Mouse (Mus musculus) intestine, postnatal 0 days (tissue): ENCODE data around the gene Btg1. TPM values are rescaled to one million over a fixed set of nuclear protein-coding genes. Genes with fewer than 3 reads are reported as not detected.

ENCODE experiments used
- ATAC-seq: fragments of 200-750 bp; cut with Nextera tagmentation; 2 replicates; pipeline ENCODE4 v1.8.0; 2017; ENCODE audit warnings: mild to moderate bottlenecking, moderate TSS enrichment, moderate library complexity
- H3K27ac ChIP-seq: fragments of 300-500 bp; sonication (generic); 2 replicates; pipeline ENCODE4 v1.5.1; 2014; ENCODE audit warnings: mild to moderate bottlenecking, low read depth, low read length, moderate library complexity
- H3K27me3 ChIP-seq: fragments of 300-500 bp; sonication (generic); replicated peaks from 2 replicates; pipeline ENCODE4 v1.6.1; 2014; ENCODE audit warnings: low read length, mixed read lengths; ENCODE audit not compliant: control insufficient read depth, insufficient read depth
- H3K36me3 ChIP-seq: fragments of 300-500 bp; sonication (generic); 2 replicates; pipeline ENCODE4 v1.6.1; 2014; ENCODE audit warnings: mild to moderate bottlenecking, moderate library complexity; ENCODE audit not compliant: control insufficient read depth, insufficient read depth
- H3K4me1 ChIP-seq: fragments of 300-500 bp; sonication (generic); replicated peaks from 2 replicates; pipeline ENCODE4 v1.6.1; 2014; ENCODE audit warnings: antibody characterized with exemption, low read length, mixed read lengths; ENCODE audit not compliant: control insufficient read depth, insufficient read depth
- H3K4me2 ChIP-seq: fragments of 300-500 bp; sonication (generic); replicated peaks from 2 replicates; pipeline ENCODE4 v1.6.1; 2014; ENCODE audit warnings: low read depth, mild to moderate bottlenecking, moderate library complexity
- H3K4me3 ChIP-seq: fragments of 300-500 bp; sonication (generic); 2 replicates; pipeline ENCODE4 v1.5.1; 2014; ENCODE audit warnings: low read depth, low read length
- H3K9ac ChIP-seq: fragments of 300-500 bp; sonication (generic); 2 replicates; pipeline ENCODE4 v1.6.1; 2014; ENCODE audit warnings: mild to moderate bottlenecking, low read depth, low read length
- H3K9me3 ChIP-seq: fragments of 300-500 bp; sonication (generic); 2 replicates; pipeline ENCODE4 v1.6.1; 2016; ENCODE audit warnings: mixed run types; ENCODE audit not compliant: control insufficient read depth
- CTCF ChIP-seq: sonication (generic); IDR thresholded peaks from 2 replicates; pipeline ENCODE4 v1.5.1; 2016; ENCODE audit warnings: low read depth, mild to moderate bottlenecking, control low read depth, antibody characterized with exemption, moderate library complexity
- WGBS: fragments of 180-500 bp; shearing (Covaris S2); extraction: QIAGEN DNeasy Blood & Tissue Kit; methylation state at CpG from one replicate; pipeline ENCODE4 v1.1.7; 2014; 5-methylcytosine and 5-hydroxymethylcytosine counted together
- polyA plus RNA-seq: library from polyadenylated mRNA; unstranded; fragments of >200 nt; fragmentation: Nextera tagmentation; extraction: Ambion mirVana; gene quantifications from 2 replicates; pipeline ENCODE4 v1.2.1, GENCODE M21; 2015

Btg1 gene
- polyA plus RNA-seq, 1 experiment from 2014 or later, result 30.1 TPM

DNA sequence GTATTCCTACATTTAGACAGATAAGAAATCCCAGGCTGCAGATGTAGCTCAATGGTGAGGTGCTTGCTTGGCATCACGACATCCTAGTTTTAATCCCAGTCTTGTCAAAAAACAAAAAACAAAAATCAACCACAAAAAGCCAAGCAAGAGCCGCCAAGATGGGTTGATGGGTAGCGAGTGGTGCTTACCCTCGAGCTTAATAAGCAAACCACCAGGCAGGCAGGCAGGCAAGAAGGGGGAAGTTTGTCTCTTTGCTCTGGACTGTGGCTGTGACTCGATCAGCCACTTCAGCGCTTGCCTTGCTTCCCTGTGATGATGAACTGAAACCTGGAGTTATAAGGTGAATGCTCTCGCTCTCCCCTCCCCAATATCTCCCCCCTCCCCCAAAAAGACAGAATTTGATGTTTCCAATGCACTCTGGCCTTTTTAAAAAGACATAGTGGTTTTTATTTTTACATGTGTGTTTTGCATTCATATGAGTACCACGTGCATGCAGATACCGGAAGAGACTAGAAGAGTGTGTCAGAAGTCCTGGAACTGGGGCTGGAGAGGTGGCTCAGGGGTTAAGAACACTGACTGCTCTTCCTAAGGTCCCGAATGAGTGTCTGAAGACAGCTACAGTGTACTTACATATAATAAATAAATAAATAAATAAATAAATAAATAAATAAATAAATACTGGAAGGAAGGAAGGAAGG lies 21.2 kb upstream of the Btg1 start:
- Histone ChIP-seq H3K9ac (no peak overlapping the region), H3K27me3 (no peaks in the 10 kb centered on the region), H3K27ac (no peak overlapping the region), H3K4me1 (no peaks in the 10 kb centered on the region), H3K4me3 (no peak overlapping the region), H3K4me2 (no peak overlapping the region), H3K9me3 (no peaks in the 10 kb centered on the region), H3K36me3 (no peaks in the 10 kb centered on the region)
- ATAC-seq, result no peak
- no peak for TF ChIP-seq CTCF
- WGBS, result 89% methylated on average over 10 of the region's 10 CpGs

GRCm38 (mm10) chr10:96596411-96596810 lies 20.4 kb upstream of the Btg1 start:
- Histone ChIP-seq H3K9ac (no peak overlapping the region), H3K4me1 (no peaks in the 10 kb centered on the region), H3K27me3 (no peaks in the 10 kb centered on the region), H3K9me3 (no peaks in the 10 kb centered on the region), H3K4me2 (no peak overlapping the region), H3K36me3 (no peaks in the 10 kb centered on the region), H3K4me3 (no peak overlapping the region), H3K27ac (no peak overlapping the region)
- TF ChIP-seq CTCF, result no peak
- no peak for ATAC-seq
- 85% methylated on average over 7 of the region's 7 CpGs for WGBS

DNA sequence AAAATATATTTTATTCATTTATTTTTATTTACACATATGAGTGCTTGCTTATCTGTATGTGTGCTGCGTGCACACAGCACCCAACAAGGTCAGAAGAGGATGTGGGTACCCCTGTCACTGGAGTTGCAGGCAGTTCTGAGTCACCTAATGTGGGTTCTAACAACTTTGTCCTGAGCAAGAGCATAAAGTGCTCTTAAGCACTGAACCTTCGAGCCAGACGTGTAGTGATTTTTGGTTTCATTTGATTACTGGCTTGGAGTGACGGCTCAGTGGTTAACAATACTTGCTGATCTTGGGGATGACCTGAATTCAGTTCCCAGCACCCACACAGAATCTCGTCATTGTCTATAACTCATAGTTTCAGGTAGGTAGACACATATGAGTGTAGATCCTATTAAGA lies 17.2 kb upstream of the Btg1 start:
- Histone ChIP-seq H3K9me3 (no peaks in the 10 kb centered on the region), H3K9ac (no peak overlapping the region), H3K27me3 (no peaks in the 10 kb centered on the region), H3K27ac (no peak overlapping the region), H3K36me3 (no peaks in the 10 kb centered on the region), H3K4me2 (no peak overlapping the region), H3K4me1 (no peaks in the 10 kb centered on the region), H3K4me3 (no peak overlapping the region)
- ATAC-seq, result no peak
- WGBS, result 92% methylated on average over 5 of the region's 5 CpGs
- no peak for TF ChIP-seq CTCF

DNA sequence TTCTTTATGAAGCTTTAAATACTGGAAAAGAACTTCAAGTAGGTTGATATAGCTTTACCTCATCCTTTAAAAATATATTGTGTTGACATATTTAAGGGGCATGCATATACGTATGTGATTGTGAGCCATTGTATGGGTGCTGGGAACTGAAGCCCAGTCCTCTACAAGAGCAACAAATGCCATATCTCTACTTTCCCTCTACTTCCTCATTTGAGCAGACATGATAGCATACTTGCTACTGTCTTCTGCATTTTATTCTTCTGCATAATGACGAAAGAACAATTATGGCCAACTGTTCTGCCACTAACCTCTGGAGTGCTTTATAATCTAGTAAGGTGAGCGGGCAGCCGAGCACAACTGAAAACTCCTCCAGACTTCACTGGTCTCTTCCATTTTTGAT lies 15.1 kb upstream of the Btg1 start:
- no peak overlapping the region for H3K4me2 ChIP-seq
- no peak overlapping the region for H3K9ac ChIP-seq
- TF ChIP-seq CTCF, result no peak
- H3K9me3 ChIP-seq, result no peaks in the 10 kb centered on the region
- no peak overlapping the region for H3K4me3 ChIP-seq
- H3K4me1 ChIP-seq, result no peaks in the 10 kb centered on the region
- H3K36me3 ChIP-seq, result no peaks in the 10 kb centered on the region
- ATAC-seq, result no peak
- 94% methylated on average over 4 of the region's 4 CpGs for WGBS
- H3K27ac ChIP-seq, result no peak overlapping the region
- no peaks in the 10 kb centered on the region for H3K27me3 ChIP-seq

DNA sequence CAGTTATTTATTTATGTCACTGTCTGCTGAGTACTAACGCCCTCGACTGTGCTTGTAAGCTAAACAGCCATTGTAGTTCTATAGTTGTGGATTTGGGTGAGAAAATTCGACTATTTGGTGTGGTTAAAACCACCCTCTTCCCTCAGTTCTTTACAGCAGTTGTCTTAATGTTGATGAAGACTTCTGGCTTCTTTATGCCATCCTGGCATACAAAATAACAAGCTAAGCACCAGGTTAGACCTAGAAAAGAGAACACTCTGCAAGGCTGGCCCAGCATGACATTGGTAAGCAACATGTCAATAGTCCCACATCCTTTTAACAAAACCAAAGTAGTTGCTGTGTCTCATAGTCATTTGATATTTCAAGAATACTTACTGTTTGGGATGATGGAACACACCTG lies 14.5 kb upstream of the Btg1 start:
- Histone ChIP-seq H3K27ac (no peak overlapping the region), H3K4me1 (no peaks in the 10 kb centered on the region), H3K4me2 (no peak overlapping the region), H3K36me3 (no peaks in the 10 kb centered on the region), H3K4me3 (no peak overlapping the region), H3K9me3 (no peaks in the 10 kb centered on the region), H3K27me3 (no peaks in the 10 kb centered on the region), H3K9ac (no peak overlapping the region)
- ATAC-seq, result no peak
- WGBS, result 64% methylated on average over 3 of the region's 3 CpGs
- TF ChIP-seq CTCF, result no peak

GRCm38 (mm10) chr10:96605168-96605567 lies 11.6 kb upstream of the Btg1 start:
- Histone ChIP-seq H3K9ac (no peak overlapping the region), H3K4me3 (no peak overlapping the region), H3K9me3 (no peaks in the 10 kb centered on the region), H3K27me3 (no peaks in the 10 kb centered on the region), H3K36me3 (no peaks in the 10 kb centered on the region), H3K27ac (no peak overlapping the region), H3K4me2 (no peak overlapping the region), H3K4me1 (no peaks in the 10 kb centered on the region)
- no peak for TF ChIP-seq CTCF
- 83% methylated on average over 1 of the region's 1 CpGs for WGBS
- ATAC-seq, result no peak

DNA sequence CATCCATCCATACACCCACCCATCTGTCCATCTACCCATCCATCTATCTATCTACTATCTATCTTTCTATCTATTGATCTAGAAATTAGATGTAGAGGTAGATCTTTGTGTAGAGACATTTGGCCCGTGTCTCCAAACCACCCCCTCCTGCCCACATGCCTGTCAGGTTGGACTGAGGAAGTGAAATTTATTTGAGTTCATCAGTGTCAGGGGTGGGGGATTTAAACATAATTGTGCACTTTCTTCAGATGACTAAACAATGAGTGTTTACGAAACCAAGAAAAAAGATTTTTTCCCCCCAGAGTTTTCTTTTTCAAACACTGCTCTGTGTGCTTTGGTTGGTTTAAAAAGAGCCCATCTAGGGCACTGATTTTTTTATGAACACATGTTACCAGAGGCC lies 10.9 kb upstream of the Btg1 start:
- no peak for TF ChIP-seq CTCF
- no peak for ATAC-seq
- Histone ChIP-seq H3K9ac (no peak overlapping the region), H3K36me3 (no peaks in the 10 kb centered on the region), H3K27ac (no peak overlapping the region), H3K9me3 (no peaks in the 10 kb centered on the region), H3K4me3 (no peak overlapping the region), H3K4me2 (no peak overlapping the region), H3K27me3 (no peaks in the 10 kb centered on the region), H3K4me1 (no peaks in the 10 kb centered on the region)
- WGBS, result 82% methylated on average over 2 of the region's 2 CpGs
